Mouse (Mus musculus): ENCODE results near the gene Ppm1j. TPM values are rescaled to one million over a fixed set of nuclear protein-coding genes. Genes with fewer than 3 reads are reported as not detected.
"Not testable (repeated sequence)": the region's sequence is repeated elsewhere in the genome, so short reads cannot be mapped to it uniquely, and the experiment has no call there.

Gene Ppm1j
- polyA plus RNA-seq, 1 experiment from 2014 or later = 2.3 TPM

- DNase-seq (ENCODE audit: low spot score) = not testable (repeated sequence)
These were observed 32.4 kb downstream of the Ppm1j start for GRCm38 (mm10) chr3:104813227-104813626.

GRCm38 (mm10) chr3:104814746-104815145, 33.9 kb downstream of the Ppm1j start:
- DNase-seq (ENCODE audit: low spot score) = no peak

GRCm38 (mm10) chr3:104815346-104815745, 34.5 kb downstream of the Ppm1j start:
- no peak for DNase-seq (ENCODE audit: low spot score)

GRCm38 (mm10) chr3:104816130-104816529, 35.3 kb downstream of the Ppm1j start:
- DNase-seq (ENCODE audit: low spot score) = no peak

- DNase-seq (ENCODE audit: low spot score) = peak; percentile 58
These were observed 36.7 kb downstream of the Ppm1j start for GRCm38 (mm10) chr3:104817481-104817990.

GRCm38 (mm10) chr3:104817991-104818748, 37.3 kb downstream of the Ppm1j start, which contains the start of gene Mov10:
Mov10 (minus strand) TSS chr3:104818563.
- peak; percentile 60 for DNase-seq (ENCODE audit: low spot score)

- no peak for DNase-seq (ENCODE audit: low spot score)
These were observed 37.9 kb downstream of the Ppm1j start for GRCm38 (mm10) chr3:104818749-104819134.

- DNase-seq (ENCODE audit: low spot score) = no peak
These were observed 39.6 kb downstream of the Ppm1j start for GRCm38 (mm10) chr3:104820426-104820825.

- DNase-seq (ENCODE audit: low spot score) = no peak
These were observed 41.6 kb downstream of the Ppm1j start for GRCm38 (mm10) chr3:104822413-104822812.

Other genes starting within 250 kb of the Ppm1j start
- gene Slc16a1, start 142.4 kb upstream of the Ppm1j start, polyA plus RNA-seq (2015; fragmentation: Nextera tagmentation; extraction: Ambion mirVana) = 82.5 and 84.3 TPM in 2 replicates
- not detected in 2 replicates for gene Fam19a3, start 784 bp downstream of the Ppm1j start, polyA plus RNA-seq (2015; fragmentation: Nextera tagmentation; extraction: Ambion mirVana)
- 26.4 and 30.8 TPM in 2 replicates for gene Rhoc, start 7.3 kb downstream of the Ppm1j start, polyA plus RNA-seq (2015; fragmentation: Nextera tagmentation; extraction: Ambion mirVana)
- 23.4 and 29.9 TPM in 2 replicates for gene Mov10, start 37.5 kb downstream of the Ppm1j start, polyA plus RNA-seq (2015; fragmentation: Nextera tagmentation; extraction: Ambion mirVana)
- 27.0 and 31.7 TPM in 2 replicates for gene St7l, start 82.9 kb downstream of the Ppm1j start, polyA plus RNA-seq (2015; fragmentation: Nextera tagmentation; extraction: Ambion mirVana)
- 256 and 277 TPM in 2 replicates for gene Capza1, start 83.4 kb downstream of the Ppm1j start, polyA plus RNA-seq (2015; fragmentation: Nextera tagmentation; extraction: Ambion mirVana)
- 0.13 and 0.24 TPM in 2 replicates for gene Wnt2b, start 180.9 kb downstream of the Ppm1j start, polyA plus RNA-seq (2015; fragmentation: Nextera tagmentation; extraction: Ambion mirVana)

Data from thymus, postnatal 0 days (tissue).